Mouse (Mus musculus): ENCODE results near the gene Hsd17b3. TPM values are rescaled to one million over a fixed set of nuclear protein-coding genes. Genes with fewer than 3 reads are reported as not detected.

Hsd17b3 gene
- polyA plus RNA-seq, 1 experiment from 2014 or later = not detected

DNA sequence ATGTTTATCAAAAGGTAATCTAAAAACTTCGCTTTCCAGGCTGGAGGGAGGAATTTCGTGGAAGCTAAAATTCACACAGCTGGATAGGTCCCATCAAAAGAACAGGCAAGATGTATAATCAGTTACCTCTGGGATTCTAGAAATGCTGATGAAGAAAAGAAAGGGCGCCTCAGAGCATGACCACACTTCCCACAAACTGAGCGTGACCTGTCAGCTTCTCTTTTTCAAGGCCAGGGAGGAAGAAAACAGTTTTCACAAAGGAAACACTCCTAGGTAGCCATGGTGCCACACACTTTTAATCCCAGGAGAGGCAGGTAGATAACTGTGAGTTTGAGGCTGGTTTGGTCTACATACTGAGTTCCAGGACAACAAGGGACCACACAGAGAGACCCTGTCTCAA, 31.7 kb upstream of the Hsd17b3 start:
- Histone ChIP-seq H3K4me2 (no peak overlapping the region), H3K4me1 (ENCODE audit: insufficient read depth) (no peaks in the 10 kb centered on the region), H3K4me3 (ENCODE audit: low read depth, low read length) (no peak overlapping the region), H3K27ac (ENCODE audit: low read depth) (no peak overlapping the region), H3K27me3 (ENCODE audit: insufficient read depth, low read length) (no peaks in the 10 kb centered on the region), H3K9me3 (ENCODE audit: low read depth, low read length) (no peaks in the 10 kb centered on the region), H3K9ac (no peak overlapping the region), H3K36me3 (ENCODE audit: insufficient read depth) (no peaks in the 10 kb centered on the region)
- no peak for ATAC-seq (ENCODE audit: insufficient read depth)
- no peak for TF ChIP-seq CTCF (IDR thresholded peaks at IDR 0.05; ENCODE audit: low read depth)
- DNase-seq = no peak
- 55% methylated on average over 4 of the region's 4 CpGs for WGBS

DNA sequence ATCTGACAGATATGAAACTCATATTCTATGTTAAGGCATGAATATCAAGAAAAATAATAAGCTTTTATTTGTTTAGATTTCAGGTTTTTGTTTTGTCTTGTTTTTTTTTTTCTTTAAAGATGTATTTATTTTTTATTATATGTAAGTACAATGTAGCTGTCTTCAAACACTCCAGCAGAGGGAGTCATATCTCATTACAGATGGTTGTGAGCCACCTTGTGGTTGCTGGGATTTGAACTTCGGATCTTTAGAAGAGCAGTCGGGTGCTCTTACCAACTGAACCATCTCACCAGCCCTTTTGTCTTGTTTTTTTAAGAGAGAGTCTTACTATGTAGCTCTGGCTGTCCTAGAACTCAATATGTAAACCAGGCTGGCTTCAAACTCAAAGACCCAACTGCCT, 28.4 kb upstream of the Hsd17b3 start:
- no peak overlapping the region for H3K27ac ChIP-seq (ENCODE audit: low read depth)
- DNase-seq (no peak), ATAC-seq (ENCODE audit: insufficient read depth) (no peak)
- no peak overlapping the region for H3K4me3 ChIP-seq (ENCODE audit: low read depth, low read length)
- H3K27me3 ChIP-seq (ENCODE audit: insufficient read depth, low read length) = no peaks in the 10 kb centered on the region
- peak; percentile 36 for TF ChIP-seq CTCF (IDR thresholded peaks at IDR 0.05; ENCODE audit: low read depth)
- H3K9me3 ChIP-seq (ENCODE audit: low read depth, low read length) = no peaks in the 10 kb centered on the region
- H3K4me1 ChIP-seq (ENCODE audit: insufficient read depth) = no peaks in the 10 kb centered on the region
- no peaks in the 10 kb centered on the region for H3K36me3 ChIP-seq (ENCODE audit: insufficient read depth)
- 49% methylated on average over 2 of the region's 2 CpGs for WGBS
- no peak overlapping the region for H3K9ac ChIP-seq
- H3K4me2 ChIP-seq = no peak overlapping the region

DNA sequence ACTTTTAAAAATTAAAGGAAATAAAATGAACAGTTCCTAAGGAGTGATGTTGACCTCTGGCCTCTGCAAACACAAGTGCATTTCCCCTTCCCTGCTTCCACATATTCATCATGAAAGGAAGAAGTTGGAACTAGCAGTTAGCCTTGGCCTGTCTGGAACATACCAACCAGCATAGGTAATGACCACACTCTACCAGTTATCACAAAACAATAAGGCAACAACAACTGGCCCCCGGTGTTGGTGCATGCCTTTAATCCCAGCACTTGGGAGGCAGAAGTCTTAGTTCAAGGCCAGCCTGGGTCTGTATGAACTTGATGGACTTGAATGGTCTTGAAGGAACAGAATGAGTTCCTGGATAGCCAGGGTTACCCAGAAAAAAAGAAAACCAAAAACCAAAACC, 21.4 kb upstream of the Hsd17b3 start:
- Histone ChIP-seq H3K4me3 (ENCODE audit: low read depth, low read length) (no peak overlapping the region), H3K4me2 (no peak overlapping the region), H3K27ac (ENCODE audit: low read depth) (no peak overlapping the region), H3K27me3 (ENCODE audit: insufficient read depth, low read length) (no peaks in the 10 kb centered on the region), H3K9me3 (ENCODE audit: low read depth, low read length) (no peaks in the 10 kb centered on the region), H3K9ac (no peak overlapping the region), H3K4me1 (ENCODE audit: insufficient read depth) (no peaks in the 10 kb centered on the region), H3K36me3 (ENCODE audit: insufficient read depth) (no peaks in the 10 kb centered on the region)
- DNase-seq (no peak), ATAC-seq (ENCODE audit: insufficient read depth) (no peak)
- no peak for TF ChIP-seq CTCF (IDR thresholded peaks at IDR 0.05; ENCODE audit: low read depth)
- 100% methylated on average over 1 of the region's 1 CpGs for WGBS

DNA sequence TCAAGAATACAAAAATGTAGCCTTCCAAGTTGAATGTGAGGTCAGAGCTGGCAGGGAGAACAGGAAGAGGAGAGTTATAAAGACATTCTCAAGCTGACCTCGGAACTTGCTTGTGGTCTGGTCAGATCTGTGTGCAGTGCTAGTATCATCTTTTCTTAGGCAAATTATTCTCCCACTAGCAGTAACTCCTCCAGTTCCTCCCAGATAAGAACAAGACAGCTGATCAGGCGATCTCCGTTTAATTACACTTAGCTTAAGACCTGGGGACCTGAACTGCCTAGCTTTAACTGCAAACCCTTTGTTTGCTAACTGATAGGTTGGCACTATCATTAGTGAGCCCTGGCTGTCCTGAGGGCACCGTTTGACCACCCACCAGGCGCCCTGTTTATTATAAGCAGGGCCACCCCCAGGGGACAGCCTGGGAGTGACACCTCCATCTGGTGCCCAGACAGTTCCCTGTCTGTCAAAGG, 19.4 kb upstream of the Hsd17b3 start:
- H3K36me3 ChIP-seq (ENCODE audit: insufficient read depth) = no peaks in the 10 kb centered on the region
- no peak for ATAC-seq (ENCODE audit: insufficient read depth)
- H3K27me3 ChIP-seq (ENCODE audit: insufficient read depth, low read length) = no peaks in the 10 kb centered on the region
- WGBS = 17% methylated on average over 5 of the region's 5 CpGs
- H3K4me1 ChIP-seq (ENCODE audit: insufficient read depth) = no peaks in the 10 kb centered on the region
- H3K9me3 ChIP-seq (ENCODE audit: low read depth, low read length) = no peaks in the 10 kb centered on the region
- H3K9ac ChIP-seq = no peak overlapping the region
- peak overlapping the region; percentile 28; the same call in 1 of the 2 replicates for H3K4me2 ChIP-seq
- no peak overlapping the region for H3K27ac ChIP-seq (ENCODE audit: low read depth)
- H3K4me3 ChIP-seq (ENCODE audit: low read depth, low read length) = no peak overlapping the region
- DNase-seq = peak; percentile 50
- TF ChIP-seq CTCF (IDR thresholded peaks at IDR 0.05; ENCODE audit: low read depth) = no peak

DNA sequence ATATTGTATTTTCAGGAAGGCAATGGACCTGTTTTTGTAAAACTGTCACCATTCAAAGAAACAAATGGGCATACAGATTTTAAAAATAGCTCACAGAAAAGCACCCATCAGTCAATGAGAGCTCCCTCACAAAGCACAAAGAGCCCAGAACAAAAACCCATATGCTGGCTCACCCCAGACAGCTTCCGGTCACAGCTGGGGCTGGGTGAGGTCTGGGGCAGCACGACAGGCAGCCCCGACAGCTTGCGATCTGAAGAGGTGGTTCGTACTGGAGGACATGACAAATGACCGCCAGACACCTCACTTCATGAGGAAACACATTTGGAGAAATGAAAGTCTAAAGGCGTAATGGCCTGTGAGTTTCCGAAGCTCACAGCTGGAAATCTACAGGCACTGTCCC, 18.5 kb upstream of the Hsd17b3 start:
- Histone ChIP-seq H3K27ac (ENCODE audit: low read depth) (no peak overlapping the region), H3K9ac (no peak overlapping the region), H3K36me3 (ENCODE audit: insufficient read depth) (no peaks in the 10 kb centered on the region), H3K4me2 (peak overlapping the region; percentile 15; the same call in 1 of the 2 replicates), H3K4me1 (ENCODE audit: insufficient read depth) (no peaks in the 10 kb centered on the region), H3K27me3 (ENCODE audit: insufficient read depth, low read length) (no peaks in the 10 kb centered on the region), H3K4me3 (ENCODE audit: low read depth, low read length) (no peak overlapping the region), H3K9me3 (ENCODE audit: low read depth, low read length) (no peaks in the 10 kb centered on the region)
- DNase-seq (peak; percentile 57), ATAC-seq (ENCODE audit: insufficient read depth) (peak; percentile 60; the same call in 1 of the 2 replicates)
- WGBS = 21% methylated on average over 8 of the region's 8 CpGs
- no peak for TF ChIP-seq CTCF (IDR thresholded peaks at IDR 0.05; ENCODE audit: low read depth)

DNA sequence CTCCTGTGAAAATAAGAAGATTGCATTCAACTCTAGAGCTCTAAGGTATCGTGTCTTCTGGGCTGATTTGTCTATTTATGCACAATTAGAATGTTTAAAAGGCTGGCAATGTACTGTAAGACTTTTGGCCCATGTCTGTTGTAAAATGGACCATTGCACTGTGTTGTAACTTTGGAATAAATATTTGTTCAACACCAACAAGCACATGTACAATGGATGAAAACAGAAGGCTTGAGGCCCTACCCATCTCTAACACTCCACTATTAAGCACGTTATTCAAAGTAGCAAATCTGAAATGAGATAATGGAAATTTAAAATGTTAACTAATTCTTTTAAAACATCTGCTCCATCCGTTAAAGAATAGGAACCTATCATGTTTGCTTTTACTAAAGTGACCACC, 18.1 kb upstream of the Hsd17b3 start:
- DNase-seq (no peak), ATAC-seq (ENCODE audit: insufficient read depth) (no peak)
- Histone ChIP-seq H3K27me3 (ENCODE audit: insufficient read depth, low read length) (no peaks in the 10 kb centered on the region), H3K9me3 (ENCODE audit: low read depth, low read length) (no peaks in the 10 kb centered on the region), H3K36me3 (ENCODE audit: insufficient read depth) (no peaks in the 10 kb centered on the region), H3K27ac (ENCODE audit: low read depth) (no peak overlapping the region), H3K9ac (no peak overlapping the region), H3K4me1 (ENCODE audit: insufficient read depth) (no peaks in the 10 kb centered on the region), H3K4me2 (no peak overlapping the region), H3K4me3 (ENCODE audit: low read depth, low read length) (no peak overlapping the region)
- no peak for TF ChIP-seq CTCF (IDR thresholded peaks at IDR 0.05; ENCODE audit: low read depth)
- 38% methylated on average over 3 of the region's 3 CpGs for WGBS

DNA sequence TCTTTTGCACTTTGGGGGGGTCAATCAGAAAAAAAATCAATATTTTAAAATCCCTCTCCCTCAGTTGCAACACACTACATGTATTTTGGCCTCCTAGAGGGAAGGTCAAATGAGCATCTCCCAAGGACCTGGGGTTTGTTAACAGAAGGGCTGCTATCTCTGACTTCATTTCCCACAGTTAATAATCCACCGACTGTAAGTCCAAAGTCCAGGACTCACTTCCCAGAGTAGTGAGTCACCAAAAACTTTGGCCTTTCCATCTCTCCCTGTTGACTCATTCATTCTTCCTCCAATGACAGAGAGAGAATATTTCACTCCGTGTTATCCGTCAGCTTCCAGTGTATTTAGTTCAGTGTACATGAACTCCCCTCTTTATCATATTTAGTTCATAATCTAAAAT, 16.7 kb upstream of the Hsd17b3 start:
- 79% methylated on average over 3 of the region's 3 CpGs for WGBS
- ATAC-seq (ENCODE audit: insufficient read depth) (no peak), DNase-seq (no peak)
- no peak overlapping the region for H3K4me3 ChIP-seq (ENCODE audit: low read depth, low read length)
- no peak overlapping the region for H3K9ac ChIP-seq
- no peaks in the 10 kb centered on the region for H3K9me3 ChIP-seq (ENCODE audit: low read depth, low read length)
- no peaks in the 10 kb centered on the region for H3K27me3 ChIP-seq (ENCODE audit: insufficient read depth, low read length)
- no peak for TF ChIP-seq CTCF (IDR thresholded peaks at IDR 0.05; ENCODE audit: low read depth)
- H3K27ac ChIP-seq (ENCODE audit: low read depth) = no peak overlapping the region
- H3K36me3 ChIP-seq (ENCODE audit: insufficient read depth) = no peaks in the 10 kb centered on the region
- no peak overlapping the region for H3K4me2 ChIP-seq
- H3K4me1 ChIP-seq (ENCODE audit: insufficient read depth) = no peaks in the 10 kb centered on the region

DNA sequence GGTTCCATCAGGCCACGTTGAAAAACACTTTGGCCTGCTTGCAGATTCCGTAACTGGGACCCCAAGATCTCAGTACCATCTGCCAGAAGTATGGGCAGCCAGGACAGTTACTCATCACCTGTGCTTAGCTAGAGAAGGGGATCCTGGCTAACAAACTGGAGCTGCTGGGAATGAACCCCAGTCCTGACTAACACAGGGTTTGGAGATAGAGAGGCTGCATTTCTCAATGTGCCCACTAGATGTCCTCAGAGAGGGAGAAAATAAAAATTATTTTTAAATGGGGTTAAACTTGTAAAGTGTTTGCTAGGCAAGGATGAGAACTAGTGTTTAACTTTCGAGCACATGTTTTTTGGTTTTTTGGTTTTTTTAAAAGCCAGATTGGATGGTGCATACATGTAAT, 11.2 kb upstream of the Hsd17b3 start:
- no peaks in the 10 kb centered on the region for H3K4me1 ChIP-seq (ENCODE audit: insufficient read depth)
- no peak overlapping the region for H3K4me2 ChIP-seq
- H3K36me3 ChIP-seq (ENCODE audit: insufficient read depth) = no peaks in the 10 kb centered on the region
- 61% methylated on average over 3 of the region's 3 CpGs for WGBS
- no peak overlapping the region for H3K4me3 ChIP-seq (ENCODE audit: low read depth, low read length)
- no peak overlapping the region for H3K27ac ChIP-seq (ENCODE audit: low read depth)
- DNase-seq (peak; percentile 85), ATAC-seq (ENCODE audit: insufficient read depth) (peak; percentile 66)
- H3K27me3 ChIP-seq (ENCODE audit: insufficient read depth, low read length) = no peaks in the 10 kb centered on the region
- no peaks in the 10 kb centered on the region for H3K9me3 ChIP-seq (ENCODE audit: low read depth, low read length)
- H3K9ac ChIP-seq = no peak overlapping the region
- peak; percentile 79 for TF ChIP-seq CTCF (IDR thresholded peaks at IDR 0.05; ENCODE audit: low read depth)
